Mouse (Mus musculus): ENCODE results near the gene Acad11. TPM values are rescaled to one million over a fixed set of nuclear protein-coding genes. Genes with fewer than 3 reads are reported as not detected.

Gene Acad11
- polyA plus RNA-seq, 1 experiment, result 18.8 TPM

DNA sequence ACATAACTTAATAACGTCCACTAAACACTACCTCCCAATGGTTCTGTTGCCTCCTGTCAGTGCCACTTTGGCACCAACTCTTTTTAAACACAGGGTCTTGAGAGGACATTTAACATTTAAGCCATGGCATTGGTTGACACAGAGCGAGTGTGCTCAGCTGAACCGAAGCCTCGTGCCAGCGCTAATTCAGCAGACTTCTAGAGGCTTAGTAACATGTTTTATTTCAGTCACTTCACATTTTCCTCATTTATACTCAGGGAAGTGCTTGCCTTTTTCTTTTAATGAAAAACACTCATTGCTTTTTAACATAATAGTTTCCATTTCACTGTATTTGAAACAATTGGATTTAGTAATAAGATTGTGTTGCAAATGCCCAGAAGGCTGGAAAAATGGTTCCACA lies 46.0 kb downstream of the Acad11 start:
- Histone ChIP-seq H3K4me1 (ENCODE audit: control insufficient read depth, insufficient read depth, low read length) (no peaks in the 10 kb centered on the region), H3K4me3 (ENCODE audit: control insufficient read depth, low read depth, low read length) (no peak overlapping the region), H3K36me3 (ENCODE audit: control insufficient read depth, insufficient read depth, low read length) (no peaks in the 10 kb centered on the region), H3K27me3 (ENCODE audit: control insufficient read depth, insufficient read depth, low read length) (no peaks in the 10 kb centered on the region), H3K27ac (ENCODE audit: control insufficient read depth, insufficient read depth, low read depth, low read length) (no peak overlapping the region)
- no peak for TF ChIP-seq CTCF (IDR thresholded peaks at IDR 0.05; ENCODE audit: control insufficient read depth, insufficient read depth, insufficient replicate concordance, low read depth, low read length)
- no peak for TF ChIP-seq POLR2A (IDR thresholded peaks at IDR 0.05; ENCODE audit: control insufficient read depth, low read depth, low read length)

DNA sequence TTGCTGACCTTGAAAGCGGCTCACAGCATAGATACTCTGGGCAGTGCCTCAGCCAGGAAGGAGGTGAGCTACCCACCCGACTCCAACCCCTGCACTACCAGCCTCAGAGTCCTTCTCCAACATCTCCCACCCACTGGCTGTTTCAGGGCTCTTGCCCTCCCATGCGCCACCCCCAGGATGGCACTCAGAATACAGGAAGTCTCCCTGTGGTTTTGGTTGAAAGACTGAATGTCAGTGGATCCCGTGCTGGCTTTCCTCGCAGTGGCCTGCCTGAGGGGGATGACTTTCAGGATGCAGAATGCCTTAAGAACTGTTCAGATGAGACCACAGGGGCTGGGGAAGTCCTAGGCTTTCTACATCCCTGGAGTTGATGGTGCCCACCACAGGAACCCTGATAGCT lies 59.9 kb downstream of the Acad11 start:
- TF ChIP-seq POLR2A (IDR thresholded peaks at IDR 0.05; ENCODE audit: control insufficient read depth, low read depth, low read length), result no peak
- no peak for TF ChIP-seq CTCF (IDR thresholded peaks at IDR 0.05; ENCODE audit: control insufficient read depth, insufficient read depth, insufficient replicate concordance, low read depth, low read length)
- H3K27me3 ChIP-seq (ENCODE audit: control insufficient read depth, insufficient read depth, low read length), result no peaks in the 10 kb centered on the region
- no peak overlapping the region for H3K27ac ChIP-seq (ENCODE audit: control insufficient read depth, insufficient read depth, low read depth, low read length)
- H3K4me1 ChIP-seq (ENCODE audit: control insufficient read depth, insufficient read depth, low read length), result no peaks in the 10 kb centered on the region
- no peak overlapping the region for H3K4me3 ChIP-seq (ENCODE audit: control insufficient read depth, low read depth, low read length)
- peaks cover 3% of the 10 kb centered on the region for H3K36me3 ChIP-seq (ENCODE audit: control insufficient read depth, insufficient read depth, low read length)

DNA sequence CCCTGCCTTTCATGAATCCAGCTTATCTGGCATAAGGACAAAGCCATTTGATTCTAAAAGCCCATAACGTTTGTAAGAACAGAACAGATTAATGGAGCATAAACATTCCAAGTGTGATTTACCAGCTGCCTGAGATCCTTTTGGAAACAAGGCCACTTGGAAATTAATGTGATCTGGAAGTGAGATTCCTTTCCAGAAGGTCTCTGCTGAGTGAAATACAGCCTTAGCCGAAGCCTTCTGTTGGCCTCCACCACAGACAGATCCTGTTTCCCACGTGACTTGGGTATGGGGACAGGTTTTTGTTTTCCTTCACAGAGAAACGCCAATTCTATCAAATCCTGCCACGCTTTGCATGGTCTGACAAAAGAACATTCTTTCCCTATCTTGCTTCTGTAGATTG lies 60.4 kb downstream of the Acad11 start:
- Histone ChIP-seq H3K27ac (ENCODE audit: control insufficient read depth, insufficient read depth, low read depth, low read length) (no peak overlapping the region), H3K4me1 (ENCODE audit: control insufficient read depth, insufficient read depth, low read length) (no peaks in the 10 kb centered on the region)
- TF ChIP-seq POLR2A (IDR thresholded peaks at IDR 0.05; ENCODE audit: control insufficient read depth, low read depth, low read length), result no peak
- TF ChIP-seq CTCF (IDR thresholded peaks at IDR 0.05; ENCODE audit: control insufficient read depth, insufficient read depth, insufficient replicate concordance, low read depth, low read length), result no peak

DNA sequence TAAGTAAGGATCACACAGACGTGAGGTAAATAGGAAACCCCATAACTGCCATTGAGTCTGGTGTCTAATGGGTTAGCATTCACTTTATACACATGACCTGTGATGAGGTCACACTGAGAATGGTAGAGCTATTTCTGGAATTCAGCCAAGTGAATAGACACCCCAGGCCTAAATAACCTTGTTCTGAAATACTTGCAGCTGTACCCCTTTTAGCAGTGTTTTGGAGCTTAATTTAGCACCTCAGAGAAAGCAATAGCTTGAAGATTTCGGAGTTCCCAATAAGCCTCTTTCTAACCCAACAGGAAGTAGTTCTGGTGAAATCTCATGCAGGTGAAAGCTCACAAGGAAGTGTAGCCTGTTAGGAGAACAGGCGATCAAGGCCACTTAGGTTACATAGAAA lies 63.7 kb downstream of the Acad11 start, which contains the start of gene Ackr4:
Ackr4 (minus strand) TSS at position 101 of the 400 bp plus-strand sequence.
- no peaks in the 10 kb centered on the region for H3K27me3 ChIP-seq (ENCODE audit: control insufficient read depth, insufficient read depth, low read length)
- peaks cover 3% of the 10 kb centered on the region for H3K36me3 ChIP-seq (ENCODE audit: control insufficient read depth, insufficient read depth, low read length)
- H3K4me3 ChIP-seq (ENCODE audit: control insufficient read depth, low read depth, low read length), result no peak within 1 kb of the TSS
- TF ChIP-seq POLR2A (IDR thresholded peaks at IDR 0.05; ENCODE audit: control insufficient read depth, low read depth, low read length), result no peak
- TF ChIP-seq CTCF (IDR thresholded peaks at IDR 0.05; ENCODE audit: control insufficient read depth, insufficient read depth, insufficient replicate concordance, low read depth, low read length), result no peak
- H3K27ac ChIP-seq (ENCODE audit: control insufficient read depth, insufficient read depth, low read depth, low read length), result no peak within 1 kb of the TSS
- no peaks in the 10 kb centered on the region for H3K4me1 ChIP-seq (ENCODE audit: control insufficient read depth, insufficient read depth, low read length)

More for the DNA sequence above, 60.4 kb downstream of the Acad11 start:
- H3K4me3 ChIP-seq (ENCODE audit: control insufficient read depth, low read depth, low read length), result no peak overlapping the region
- peaks cover 3% of the 10 kb centered on the region for H3K36me3 ChIP-seq (ENCODE audit: control insufficient read depth, insufficient read depth, low read length)
- H3K27me3 ChIP-seq (ENCODE audit: control insufficient read depth, insufficient read depth, low read length), result no peaks in the 10 kb centered on the region

DNA sequence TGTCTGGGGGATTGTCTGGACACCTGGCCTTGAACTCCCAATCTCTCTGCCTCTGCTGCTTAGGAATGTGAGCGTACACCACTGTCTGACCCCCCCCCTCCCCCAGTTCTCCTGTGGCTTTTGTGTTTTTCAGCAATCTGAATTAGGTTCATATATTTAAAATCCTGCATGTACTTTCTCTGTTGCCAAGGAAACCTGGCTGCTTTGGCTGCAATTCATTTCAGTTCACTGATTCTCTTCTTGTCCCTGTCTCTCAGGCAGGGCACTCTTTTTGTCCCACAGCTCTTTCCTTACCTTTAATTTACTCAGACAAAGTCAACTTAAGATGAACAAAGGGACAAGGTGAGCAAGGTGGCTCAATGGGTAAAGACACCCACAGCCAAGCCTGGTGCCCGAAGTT lies 64.9 kb downstream of the Acad11 start:
- no peak for TF ChIP-seq CTCF (IDR thresholded peaks at IDR 0.05; ENCODE audit: control insufficient read depth, insufficient read depth, insufficient replicate concordance, low read depth, low read length)
- TF ChIP-seq POLR2A (IDR thresholded peaks at IDR 0.05; ENCODE audit: control insufficient read depth, low read depth, low read length), result no peak
- no peaks in the 10 kb centered on the region for H3K4me1 ChIP-seq (ENCODE audit: control insufficient read depth, insufficient read depth, low read length)
- peaks cover 3% of the 10 kb centered on the region for H3K36me3 ChIP-seq (ENCODE audit: control insufficient read depth, insufficient read depth, low read length)
- no peak overlapping the region for H3K27ac ChIP-seq (ENCODE audit: control insufficient read depth, insufficient read depth, low read depth, low read length)
- no peak overlapping the region for H3K4me3 ChIP-seq (ENCODE audit: control insufficient read depth, low read depth, low read length)
- no peaks in the 10 kb centered on the region for H3K27me3 ChIP-seq (ENCODE audit: control insufficient read depth, insufficient read depth, low read length)

DNA sequence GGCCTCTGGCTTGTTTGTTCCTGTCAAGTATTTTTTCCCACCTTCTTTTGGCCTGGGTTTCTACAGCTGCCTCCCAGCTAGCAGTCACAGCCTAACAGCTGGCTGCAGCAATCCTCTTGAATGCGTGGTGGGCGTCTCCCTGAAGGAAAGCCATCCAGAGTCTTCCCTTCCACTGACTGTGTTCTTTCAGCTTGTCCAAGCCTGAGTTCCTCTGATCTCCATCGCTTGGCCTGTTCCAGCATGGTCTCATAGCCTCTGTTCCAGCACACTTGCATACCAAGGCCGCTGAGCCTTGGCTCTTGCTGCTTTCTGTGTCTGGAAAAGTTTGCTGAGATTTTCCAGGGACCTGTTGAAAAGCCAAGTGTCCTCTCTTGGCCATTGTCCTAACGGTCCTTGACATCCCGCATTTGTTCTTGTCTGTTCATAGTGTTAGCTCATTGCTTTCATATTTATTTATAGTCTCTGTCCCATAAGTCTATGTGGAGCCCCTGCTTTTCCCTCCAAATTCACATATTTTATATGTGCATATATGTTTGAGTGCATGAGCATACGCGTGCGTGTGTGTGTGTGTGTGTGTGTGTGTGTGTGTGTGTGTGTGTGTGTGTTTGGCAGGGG lies 67.1 kb downstream of the Acad11 start:
- TF ChIP-seq POLR2A (IDR thresholded peaks at IDR 0.05; ENCODE audit: control insufficient read depth, low read depth, low read length) (no peak), CTCF (IDR thresholded peaks at IDR 0.05; ENCODE audit: control insufficient read depth, insufficient read depth, insufficient replicate concordance, low read depth, low read length) (no peak)
- Histone ChIP-seq H3K27me3 (ENCODE audit: control insufficient read depth, insufficient read depth, low read length) (no peaks in the 10 kb centered on the region), H3K27ac (ENCODE audit: control insufficient read depth, insufficient read depth, low read depth, low read length) (no peak overlapping the region)

DNA sequence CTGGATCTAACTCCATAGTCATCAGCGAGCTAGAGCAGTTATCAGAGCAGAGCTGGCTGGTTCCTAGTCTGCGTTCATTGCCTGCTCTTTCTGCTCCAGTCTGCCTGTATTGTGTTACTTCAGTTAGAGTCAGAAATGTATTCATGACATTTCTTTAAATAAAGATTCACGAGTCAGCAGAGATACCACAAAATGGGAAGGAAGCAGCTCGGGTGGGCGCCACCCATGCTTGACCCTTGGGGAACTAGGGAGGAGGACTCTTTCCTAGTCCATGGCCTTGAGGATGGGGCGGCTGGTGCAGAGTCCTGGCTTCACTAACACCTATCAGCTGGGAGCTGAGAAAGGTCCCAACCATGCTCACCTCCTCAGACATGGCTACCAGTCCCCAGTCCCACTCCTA lies 77.2 kb downstream of the Acad11 start:
- H3K4me3 ChIP-seq (ENCODE audit: control insufficient read depth, low read depth, low read length), result no peak overlapping the region
- no peaks in the 10 kb centered on the region for H3K4me1 ChIP-seq (ENCODE audit: control insufficient read depth, insufficient read depth, low read length)
- TF ChIP-seq CTCF (IDR thresholded peaks at IDR 0.05; ENCODE audit: control insufficient read depth, insufficient read depth, insufficient replicate concordance, low read depth, low read length), result no peak
- TF ChIP-seq POLR2A (IDR thresholded peaks at IDR 0.05; ENCODE audit: control insufficient read depth, low read depth, low read length), result no peak
- no peaks in the 10 kb centered on the region for H3K36me3 ChIP-seq (ENCODE audit: control insufficient read depth, insufficient read depth, low read length)
- H3K27ac ChIP-seq (ENCODE audit: control insufficient read depth, insufficient read depth, low read depth, low read length), result no peak overlapping the region
- no peaks in the 10 kb centered on the region for H3K27me3 ChIP-seq (ENCODE audit: control insufficient read depth, insufficient read depth, low read length)

More for the DNA sequence above, 67.1 kb downstream of the Acad11 start:
- H3K4me3 ChIP-seq (ENCODE audit: control insufficient read depth, low read depth, low read length), result no peak overlapping the region
- H3K4me1 ChIP-seq (ENCODE audit: control insufficient read depth, insufficient read depth, low read length), result no peaks in the 10 kb centered on the region
- H3K36me3 ChIP-seq (ENCODE audit: control insufficient read depth, insufficient read depth, low read length), result peaks cover 3% of the 10 kb centered on the region
